Mouse (Mus musculus) common myeloid progenitor, adult 5-6 weeks (primary cell): ENCODE results near the gene Ncapd2. TPM values are rescaled to one million over a fixed set of nuclear protein-coding genes. Genes with fewer than 3 reads are reported as not detected.

Experiments
- ATAC-seq: replicated peaks from 2 replicates; pipeline ENCODE4 v1.8.0; 2016; ENCODE audit warnings: low read depth, mild to moderate bottlenecking, moderate TSS enrichment, inconsistent platforms; ENCODE audit not compliant: poor library complexity, severe bottlenecking
- total RNA-seq: library from RNA; stranded (forward); fragments of 200-1000, 187-1606 nt; gene quantifications from 2 replicates; pipeline ENCODE4 v1.2.3, GENCODE M21; 2017

Gene Ncapd2
- total RNA-seq, 1 experiment from 2014 or later, result 344 TPM

DNA sequence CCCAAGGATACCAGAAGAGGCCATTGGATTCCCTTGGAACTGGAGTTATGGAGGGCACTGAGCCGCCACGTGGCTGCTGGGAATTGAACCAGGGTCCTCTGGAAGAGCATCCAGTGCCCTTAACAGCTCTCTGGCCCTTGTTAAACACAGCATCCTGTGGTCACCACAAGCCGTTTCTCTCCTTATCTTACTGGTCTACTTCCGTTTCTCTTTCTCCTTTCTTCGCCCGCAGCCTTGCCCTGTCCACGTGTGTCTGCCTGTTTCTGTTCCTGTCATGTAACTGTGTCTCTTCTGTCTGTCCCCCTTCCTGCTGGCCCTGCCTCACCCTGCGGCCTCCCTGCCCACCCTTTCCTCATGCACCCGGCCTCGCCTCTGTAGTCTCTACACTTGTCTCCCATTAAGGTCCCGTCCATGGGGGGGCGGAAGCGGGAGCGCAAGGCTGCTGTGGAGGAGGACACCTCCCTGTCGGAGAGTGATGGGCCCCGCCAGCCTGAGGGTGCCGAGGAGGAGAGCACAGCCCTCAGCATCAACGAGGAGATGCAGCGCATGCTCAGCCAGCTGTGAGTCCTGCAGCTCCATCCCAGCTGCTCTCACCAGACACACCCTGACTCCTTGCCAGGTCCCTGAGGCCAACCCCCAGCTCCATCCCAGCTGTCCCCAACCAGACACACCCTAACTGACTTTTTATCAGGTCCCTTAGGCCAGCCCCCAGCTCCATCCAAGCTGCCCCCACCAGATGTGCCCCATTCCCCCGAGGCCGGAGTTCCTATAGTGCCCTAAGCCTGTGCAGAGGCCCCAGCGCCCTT is 39.1 kb downstream of the Ncapd2 start:
- peak; percentile 19 for ATAC-seq

DNA sequence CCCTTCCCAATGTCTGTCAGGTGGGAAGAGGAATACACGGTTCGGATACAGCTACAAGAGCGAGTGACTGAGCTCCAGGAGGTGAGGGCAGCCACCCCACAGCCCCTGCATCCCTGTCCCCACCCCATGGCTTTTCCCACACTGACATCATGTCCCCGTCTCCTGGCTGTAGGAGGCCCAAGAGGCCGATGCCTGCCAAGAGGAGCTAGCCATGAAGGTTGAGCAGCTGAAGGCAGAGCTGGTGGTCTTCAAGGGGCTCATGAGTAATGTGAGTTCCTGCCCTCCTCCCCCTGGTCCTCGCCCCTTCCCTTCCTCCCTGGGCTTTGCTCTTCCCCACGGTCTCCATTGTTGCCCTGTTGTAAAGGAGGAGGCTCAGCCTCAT is 41.9 kb downstream of the Ncapd2 start:
- ATAC-seq, result no peak

DNA sequence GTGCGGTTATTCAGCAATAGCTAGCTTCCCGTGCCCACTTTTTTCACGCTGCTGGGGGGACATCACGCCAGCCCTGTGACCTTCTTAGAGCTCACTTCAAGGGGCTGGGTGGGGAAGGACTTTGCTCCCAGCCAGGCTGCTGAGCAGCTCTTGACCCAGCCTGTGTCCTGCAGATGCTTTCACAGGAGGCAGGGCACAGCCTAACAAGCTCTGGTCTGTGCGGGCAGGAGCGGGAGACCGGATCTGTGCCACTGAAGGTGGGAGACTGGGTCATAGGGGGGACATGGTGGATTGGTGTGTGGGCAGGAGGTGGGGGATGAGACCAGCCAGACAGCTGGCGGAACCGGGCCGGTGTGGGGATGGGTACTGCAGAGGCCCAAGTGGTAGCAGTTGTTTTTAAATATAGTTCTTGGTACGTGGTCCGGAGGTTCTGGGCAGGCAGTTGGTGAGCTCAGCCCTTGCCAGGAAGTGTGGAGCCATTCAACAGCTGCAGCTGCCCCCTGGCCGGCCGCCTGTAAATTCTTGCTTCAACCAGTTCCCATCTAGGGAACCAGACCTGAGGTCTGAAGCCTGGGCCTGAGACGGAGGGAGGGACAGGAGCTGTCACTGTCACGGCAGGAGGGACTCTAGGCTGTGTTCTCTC is 42.5 kb downstream of the Ncapd2 start:
- no peak for ATAC-seq

DNA sequence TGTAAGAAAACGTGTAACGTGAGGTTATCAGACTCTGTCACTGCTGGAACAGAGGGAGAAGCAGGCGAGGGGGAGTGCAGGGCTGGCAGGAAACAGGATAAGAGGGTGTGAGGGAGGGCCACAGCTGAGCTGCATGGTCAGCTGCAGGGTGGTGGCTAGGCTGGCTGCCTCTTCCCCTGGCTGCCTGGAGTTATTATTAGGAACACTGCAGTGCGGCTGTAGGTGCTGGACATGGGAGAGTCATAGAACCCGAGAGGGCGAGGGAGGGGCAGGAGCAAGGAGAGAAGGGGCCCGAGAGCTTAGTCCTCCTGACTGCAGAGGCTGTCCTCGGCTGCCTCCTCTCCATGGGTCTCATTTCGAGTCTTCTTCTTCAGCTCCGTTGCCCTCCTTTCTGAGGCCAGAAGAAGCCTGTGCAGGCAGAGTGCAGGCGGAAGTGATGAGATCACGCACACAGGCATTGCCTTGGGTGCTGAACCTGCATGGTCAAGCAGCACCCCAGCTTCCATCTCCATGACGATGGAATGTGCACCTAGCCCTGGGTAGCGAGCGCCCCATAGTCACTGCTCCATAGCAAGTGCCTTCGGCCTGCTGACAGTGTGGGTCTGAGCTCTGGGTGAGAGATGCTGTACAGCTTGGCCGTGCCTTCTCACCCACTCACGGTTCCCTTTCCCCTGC is 43.1 kb downstream of the Ncapd2 start:
- ATAC-seq, result no peak

DNA sequence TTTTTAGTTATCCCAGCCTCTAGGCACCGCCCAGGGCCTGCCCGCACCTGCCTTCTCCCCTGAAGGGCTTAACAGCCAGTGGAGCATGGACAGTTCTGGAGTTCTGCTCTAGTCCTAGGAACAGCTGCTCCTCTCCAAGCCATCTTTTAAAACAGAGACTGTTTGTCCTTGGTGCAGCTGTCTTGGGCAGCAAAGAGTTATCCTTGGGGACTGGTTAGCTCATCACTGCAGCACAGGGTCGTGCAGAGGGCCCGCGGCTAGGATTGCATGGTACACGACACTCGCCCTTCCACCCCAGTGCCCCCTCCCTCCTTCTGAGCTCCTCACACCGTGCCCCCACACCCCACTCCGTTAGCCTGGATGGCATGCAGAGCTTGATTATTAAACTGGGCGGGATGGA is 44.2 kb downstream of the Ncapd2 start:
- no peak for ATAC-seq

DNA sequence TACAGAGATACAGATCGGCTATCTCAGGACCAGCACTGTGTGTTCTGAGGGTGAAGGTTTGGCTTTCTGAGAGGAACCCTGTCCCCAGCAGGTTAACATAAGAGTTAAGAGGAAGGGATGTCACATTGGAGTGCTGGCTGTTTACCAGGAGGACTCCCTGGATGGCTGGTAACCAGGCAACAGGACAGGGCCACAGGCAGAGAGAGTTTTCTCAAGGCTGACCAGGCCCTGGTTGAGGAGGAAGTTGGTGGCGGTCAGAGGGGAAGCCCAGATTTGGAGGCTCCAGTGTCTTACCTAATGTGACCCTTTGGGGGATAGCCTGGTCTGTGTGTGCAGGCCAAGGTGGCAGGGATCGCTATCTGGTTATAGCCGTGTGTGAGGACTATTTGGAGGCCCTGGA is 44.7 kb downstream of the Ncapd2 start:
- ATAC-seq, result peak; percentile 30

DNA sequence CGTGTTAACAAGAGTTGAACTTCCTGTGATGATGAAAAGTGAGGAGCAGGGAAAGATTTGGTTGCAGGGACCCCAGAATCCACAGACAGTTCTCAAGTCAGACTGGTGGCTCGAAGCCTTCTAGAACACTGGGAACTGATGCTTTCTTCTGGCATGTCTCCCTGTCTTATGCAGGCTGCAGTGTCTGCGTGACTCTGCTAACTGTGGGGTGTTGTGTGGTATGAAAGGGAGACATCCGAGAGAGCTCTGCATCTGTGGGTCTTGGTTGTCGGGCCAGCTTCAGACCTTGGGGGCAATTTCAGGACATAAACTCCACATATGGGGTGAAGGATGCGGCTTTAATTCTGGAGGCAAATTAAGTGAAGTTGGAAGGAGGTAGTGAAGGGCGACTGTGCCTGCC is 45.4 kb downstream of the Ncapd2 start:
- ATAC-seq, result no peak

DNA sequence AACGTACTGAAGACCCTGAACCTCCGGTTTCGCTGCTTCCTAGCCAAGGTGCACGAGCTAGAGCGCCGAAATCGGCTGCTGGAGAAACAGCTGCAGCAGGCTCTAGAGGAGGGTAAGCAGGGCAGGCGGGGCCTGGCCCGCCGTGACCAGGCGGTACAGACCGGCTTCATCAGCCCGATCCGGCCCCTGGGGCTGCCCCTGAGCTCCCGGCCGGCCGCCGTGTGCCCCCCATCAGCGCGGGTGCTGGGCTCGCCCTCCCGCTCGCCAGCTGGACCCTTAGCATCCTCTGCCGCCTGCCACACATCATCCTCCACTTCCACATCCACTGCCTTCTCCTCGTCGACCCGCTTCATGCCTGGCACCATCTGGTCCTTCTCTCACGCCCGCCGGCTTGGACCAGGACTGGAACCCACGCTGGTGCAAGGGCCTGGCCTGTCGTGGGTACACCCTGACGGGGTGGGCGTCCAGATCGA is 46.0 kb downstream of the Ncapd2 start:
- no peak for ATAC-seq

DNA sequence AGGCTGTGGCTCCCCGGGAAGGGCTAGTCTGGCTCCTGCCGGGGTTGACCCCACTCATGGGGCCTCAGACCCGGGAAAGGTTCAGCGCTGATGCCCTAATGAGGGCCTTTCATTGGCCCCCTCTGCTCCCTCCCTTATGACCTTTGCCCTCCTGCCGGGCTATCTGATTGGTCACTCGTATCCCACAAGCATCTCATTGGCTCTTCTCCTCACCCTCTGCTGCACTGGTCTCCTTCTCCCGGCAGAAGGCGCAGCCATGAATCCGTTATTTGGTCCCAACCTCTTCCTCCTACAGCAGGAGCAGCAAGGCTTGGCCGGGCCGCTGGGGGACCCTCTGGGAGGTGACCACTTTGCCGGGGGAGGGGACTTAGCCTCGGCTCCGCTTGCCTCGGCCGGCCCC is 46.5 kb downstream of the Ncapd2 start, which contains the start of gene Iffo1:
Gene Iffo1, plus strand, starts transcription at position 241 of the 400 bp plus-strand sequence.
- ATAC-seq, result peak; percentile 90

DNA sequence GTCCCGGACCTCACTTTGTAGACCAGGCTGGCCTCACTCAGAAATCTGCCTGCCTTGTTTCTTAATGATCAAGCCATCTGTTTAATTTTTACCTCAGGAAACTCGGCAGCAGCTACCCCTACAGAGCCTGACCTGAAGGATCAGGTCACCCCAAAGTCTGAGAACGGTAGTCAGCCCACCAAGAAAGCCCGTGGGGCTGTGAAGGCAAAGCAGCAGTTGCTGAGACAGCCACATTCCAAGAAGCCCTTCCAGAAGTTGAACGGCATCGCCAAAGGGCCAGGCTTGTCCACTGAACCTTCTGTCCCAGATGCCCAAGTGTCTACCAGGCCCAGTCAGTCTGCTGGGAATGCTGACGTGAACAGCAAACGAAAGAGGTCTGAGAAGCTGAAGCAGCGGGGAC is 47.6 kb downstream of the Ncapd2 start:
- ATAC-seq, result no peak

DNA sequence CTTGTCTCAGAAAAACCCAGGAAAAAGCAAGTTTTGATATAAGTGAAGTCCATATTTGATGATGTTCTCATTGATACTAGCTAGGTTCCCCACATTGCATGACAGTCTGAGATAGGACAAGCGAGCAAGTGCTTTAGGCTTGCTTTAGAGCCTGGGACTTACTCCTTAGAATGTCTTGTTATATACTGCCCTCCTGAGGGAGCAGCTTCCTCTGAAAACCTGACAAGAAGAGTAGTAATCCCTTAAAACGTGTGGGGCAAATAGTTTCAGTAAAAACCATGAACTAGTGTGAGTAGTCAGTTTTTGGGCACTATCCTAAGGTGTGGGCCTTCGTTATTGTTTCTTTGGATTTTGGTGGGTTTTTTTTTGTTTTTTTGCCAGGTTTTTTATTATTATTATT is 48.4 kb downstream of the Ncapd2 start:
- no peak for ATAC-seq

DNA sequence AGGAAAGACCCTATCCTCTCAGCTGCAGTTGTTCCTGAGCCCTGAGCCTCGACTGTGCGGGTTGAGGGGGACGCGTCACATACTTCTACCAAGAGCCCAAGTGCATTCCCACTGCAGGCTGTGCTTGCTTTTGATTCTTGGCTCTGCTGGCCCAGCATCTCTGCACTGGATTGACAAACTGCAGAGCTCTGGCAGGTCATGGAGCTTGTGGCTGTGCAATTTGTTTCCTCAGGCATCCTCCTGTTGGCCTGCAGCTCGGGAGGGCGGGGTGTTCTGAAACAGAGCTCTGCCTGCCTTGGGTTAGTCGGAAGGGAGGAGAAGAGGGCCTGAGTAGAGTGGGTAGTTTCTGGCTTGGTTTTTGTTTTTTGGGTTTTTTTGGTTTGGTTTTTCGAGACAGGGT is 49.1 kb downstream of the Ncapd2 start:
- ATAC-seq, result no peak

DNA sequence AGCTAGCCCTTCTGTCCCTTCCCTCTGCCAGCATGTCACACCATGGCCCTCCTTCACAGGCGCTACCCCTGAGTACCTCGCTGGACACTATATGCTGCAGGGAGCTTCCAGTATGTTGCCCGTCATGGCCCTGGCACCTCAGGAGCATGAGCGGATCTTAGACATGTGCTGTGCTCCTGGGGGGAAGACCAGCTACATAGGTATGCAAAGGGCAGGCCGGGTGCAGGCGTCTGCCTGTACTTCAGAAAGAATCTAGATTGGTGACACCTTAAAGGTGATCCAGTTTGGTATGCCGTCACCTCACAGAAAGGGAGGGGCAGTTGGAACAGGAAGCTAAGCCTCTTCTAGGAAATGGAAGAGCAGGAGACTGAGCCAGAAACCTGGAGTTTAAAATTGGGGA is 51.8 kb downstream of the Ncapd2 start:
- ATAC-seq, result no peak

DNA sequence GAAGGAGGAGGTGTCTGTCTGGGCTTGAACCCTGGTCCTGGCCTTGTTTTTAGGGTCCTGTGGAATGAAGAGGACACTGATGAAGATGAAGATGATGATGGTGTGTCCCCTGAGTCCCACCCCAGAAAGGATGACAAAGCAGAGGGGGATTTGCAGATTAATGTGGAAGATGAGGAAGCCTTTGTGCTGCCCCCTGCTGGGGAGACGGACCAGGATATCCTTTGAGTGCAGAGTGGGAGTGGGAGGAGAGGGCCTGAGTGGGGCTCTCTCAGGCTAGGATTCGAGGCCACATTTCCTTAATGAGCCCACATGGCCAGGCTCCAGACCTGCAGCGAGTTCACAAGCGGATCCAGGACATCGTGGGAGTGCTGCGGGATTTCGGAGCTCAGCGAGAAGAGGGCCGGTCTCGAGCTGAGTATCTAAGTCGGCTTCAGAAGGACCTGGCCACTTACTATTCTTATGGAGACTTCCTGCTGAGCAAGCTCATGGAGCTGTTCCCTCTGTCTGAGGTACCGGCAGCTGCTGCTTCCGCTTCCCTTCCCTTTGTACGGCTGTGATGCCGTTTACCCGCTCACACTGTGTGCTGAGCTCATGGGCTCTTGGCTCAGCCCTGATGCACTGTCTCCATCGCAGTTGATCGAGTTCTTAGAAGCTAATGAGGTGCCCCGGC is 54.4 kb downstream of the Ncapd2 start:
- peak; percentile 65 for ATAC-seq

DNA sequence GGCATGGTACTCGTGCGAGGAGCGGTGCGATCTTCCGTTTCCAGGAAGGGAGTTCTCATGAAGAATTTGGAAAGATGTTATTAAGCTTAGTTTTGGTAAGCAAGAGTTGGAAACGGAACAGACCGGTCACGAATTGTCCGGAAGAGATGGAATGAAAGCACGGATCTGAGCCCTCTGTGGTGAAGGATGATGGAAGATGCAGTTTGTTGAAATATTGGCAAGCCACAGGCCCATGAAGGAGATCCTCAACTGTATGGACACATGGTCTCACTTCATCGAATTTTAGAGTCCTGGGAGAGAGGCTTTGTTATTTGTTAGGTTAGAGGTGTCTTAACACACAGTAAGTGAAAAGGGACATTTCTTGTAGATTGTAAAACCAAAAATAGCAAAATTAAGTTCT is 59.0 kb downstream of the Ncapd2 start:
- no peak for ATAC-seq

DNA sequence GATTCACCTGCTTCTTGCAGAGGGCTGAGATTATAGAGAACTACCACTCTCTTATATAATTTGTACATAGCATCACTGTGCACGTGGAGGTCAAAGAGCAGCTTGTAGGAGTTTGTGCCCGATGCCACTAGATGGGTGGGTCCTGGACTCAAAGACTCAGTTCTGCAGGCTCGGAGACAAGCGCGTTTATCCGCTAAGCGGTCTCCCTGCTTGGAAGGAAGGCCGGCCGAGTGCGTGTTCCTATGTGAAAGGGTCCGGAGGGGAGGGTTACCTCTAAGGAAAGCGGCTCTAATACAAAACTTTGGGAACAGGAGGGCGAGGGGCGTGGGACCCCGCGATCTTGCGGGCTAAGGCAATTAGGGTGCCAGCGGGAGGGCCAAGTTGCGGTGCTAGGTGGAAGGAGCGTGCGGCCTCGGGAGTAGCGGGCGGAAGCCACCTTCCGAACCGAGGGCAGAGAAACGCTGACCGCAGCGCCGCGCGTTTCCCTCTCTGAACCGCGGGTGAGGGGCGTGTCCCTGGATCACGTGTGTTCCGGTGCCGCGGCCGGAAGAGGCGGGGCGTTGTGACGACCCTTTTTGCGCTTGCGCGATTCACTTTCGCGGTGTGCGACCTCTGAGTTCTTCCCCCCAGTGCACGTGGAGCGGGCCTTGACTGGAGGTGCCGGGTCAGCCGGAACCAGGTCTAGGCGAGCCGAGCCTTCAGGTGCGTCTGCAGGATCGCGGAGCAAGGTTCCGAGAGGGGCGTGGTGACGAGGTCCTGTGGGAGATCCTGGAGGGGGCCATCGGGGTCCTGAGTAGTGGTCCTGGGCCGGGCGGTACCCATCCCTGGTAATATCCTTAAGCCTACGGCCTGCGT is 60.0 kb downstream of the Ncapd2 start, which contains the start of gene Nop2:
Gene Nop2, plus strand, starts transcription at position 608 of the 855 bp plus-strand sequence.
- ATAC-seq, result peak; percentile 91

DNA sequence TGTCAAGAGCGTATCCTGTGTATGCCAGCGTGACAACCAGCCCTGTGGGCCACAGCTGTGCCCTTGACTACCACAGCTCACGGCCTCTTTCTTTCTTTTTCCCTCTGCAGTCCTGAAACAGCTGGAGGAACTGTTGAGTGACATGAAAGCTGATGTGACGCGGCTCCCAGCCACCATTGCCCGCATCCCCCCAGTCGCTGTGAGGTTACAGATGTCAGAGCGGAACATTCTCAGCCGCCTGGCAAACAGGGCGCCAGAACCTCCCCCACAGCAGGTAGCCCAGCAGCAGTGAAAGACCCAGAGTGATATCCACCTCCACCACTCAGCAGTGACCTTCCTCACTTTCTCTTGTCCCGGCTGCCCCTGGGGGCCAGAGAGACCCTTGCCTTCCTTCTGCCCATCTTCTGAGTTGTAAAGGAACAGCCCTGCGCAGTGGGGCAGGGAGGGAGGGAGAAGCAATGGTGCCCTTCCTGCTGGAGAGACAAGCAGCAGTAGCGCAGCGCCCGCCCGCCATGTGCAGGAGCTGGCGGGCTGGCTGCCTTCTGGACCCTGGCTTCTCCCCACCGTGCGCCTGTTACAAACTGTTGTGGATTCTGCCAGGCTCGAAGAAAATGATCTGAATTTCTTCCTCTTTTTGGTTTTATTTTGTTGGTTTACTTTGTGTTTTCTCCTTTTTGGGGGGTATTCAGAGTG is 61.6 kb downstream of the Ncapd2 start:
- no peak for ATAC-seq

DNA sequence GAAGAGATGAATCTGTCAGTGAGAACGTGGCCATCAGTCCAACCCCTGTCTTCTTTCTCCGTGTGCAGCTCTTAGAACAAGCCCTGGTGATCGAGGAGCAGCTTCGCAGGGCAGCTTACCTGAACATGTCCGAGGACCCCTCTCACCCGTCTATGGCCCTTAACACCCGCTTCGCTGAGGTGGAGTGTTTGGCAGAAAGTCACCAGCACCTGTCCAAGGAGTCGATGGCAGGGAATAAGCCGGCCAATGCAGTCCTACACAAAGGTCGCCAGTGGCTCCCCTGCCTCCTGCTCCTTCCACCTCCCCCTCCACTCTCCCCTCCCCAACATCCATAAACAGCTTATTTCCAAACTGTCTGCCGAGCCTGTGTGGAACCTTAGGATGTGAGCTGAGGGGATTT is 62.8 kb downstream of the Ncapd2 start:
- ATAC-seq, result no peak

DNA sequence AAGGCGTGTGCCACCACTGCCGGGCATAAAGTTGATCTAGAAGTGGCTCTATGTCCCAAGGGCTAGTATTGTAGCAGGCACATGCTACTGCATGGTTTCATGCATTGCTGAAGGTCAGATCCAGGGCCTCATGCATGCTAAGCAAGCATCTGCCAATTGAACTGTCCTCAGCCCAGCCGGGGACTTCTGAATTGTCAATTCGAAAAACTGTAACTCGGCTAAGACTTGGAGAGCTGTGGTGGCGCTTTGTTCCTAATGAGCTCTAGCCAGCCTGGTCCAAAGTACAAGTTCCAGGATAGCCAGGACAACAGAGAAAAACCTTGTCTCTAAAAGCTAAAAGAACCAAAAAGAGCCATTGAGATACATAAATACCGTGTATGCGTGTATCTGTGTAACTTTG is 72.1 kb downstream of the Ncapd2 start:
- ATAC-seq, result no peak
